Mouse (Mus musculus) midbrain, embryonic 14.5 days (tissue): Measurements from ENCODE around the gene Tmc8. TPM values are rescaled to one million over a fixed set of nuclear protein-coding genes. Genes with fewer than 3 reads are reported as not detected.

Experiments used
- ATAC-seq: fragments of 200-750 bp; cut with Nextera tagmentation; 2 replicates; pipeline ENCODE4 v1.8.0; 2017; ENCODE audit warnings: moderate number of reproducible peaks, moderate library complexity; ENCODE audit not compliant: low FRiP score, low TSS enrichment
- DNase-seq: peaks from one replicate; pipeline ENCODE4 v3.0.0-alpha.2; 2015
- H3K27ac ChIP-seq: fragments of 300-500 bp; sonication (generic); replicated peaks from 2 replicates; pipeline ENCODE4 v1.5.1; 2014; ENCODE audit warnings: mild to moderate bottlenecking, low read depth, low read length, moderate library complexity
- H3K27me3 ChIP-seq: fragments of 300-500 bp; sonication (generic); 2 replicates; pipeline ENCODE4 v1.6.1; 2014; ENCODE audit warnings: low read length, control low read depth, mixed read lengths; ENCODE audit not compliant: control insufficient read depth, insufficient read depth
- H3K36me3 ChIP-seq: fragments of 300-500 bp; sonication (generic); 2 replicates; pipeline ENCODE4 v1.6.1; 2014; ENCODE audit warnings: low read length, control low read depth; ENCODE audit not compliant: control insufficient read depth, insufficient read depth
- H3K4me1 ChIP-seq: fragments of 300-500 bp; sonication (generic); 2 replicates; pipeline ENCODE4 v1.6.1; 2014; ENCODE audit warnings: mild to moderate bottlenecking, antibody characterized with exemption, low read length, control low read depth; ENCODE audit not compliant: control insufficient read depth, insufficient read depth
- H3K4me2 ChIP-seq: fragments of 300-500 bp; sonication (generic); 2 replicates; pipeline ENCODE4 v1.6.1; 2014; ENCODE audit warnings: mild to moderate bottlenecking, low read length, moderate library complexity
- H3K4me3 ChIP-seq: fragments of 300-500 bp; sonication (generic); replicated peaks from 2 replicates; pipeline ENCODE4 v1.5.1; 2014; ENCODE audit warnings: low read depth, low read length
- H3K9ac ChIP-seq: fragments of 300-500 bp; sonication (generic); replicated peaks from 2 replicates; pipeline ENCODE4 v1.6.1; 2014; ENCODE audit warnings: mild to moderate bottlenecking, low read length, moderate library complexity
- H3K9me3 ChIP-seq: fragments of 300-500 bp; sonication (generic); 2 replicates; pipeline ENCODE4 v1.6.1; 2016; ENCODE audit warnings: low read length, control low read depth, mixed read lengths; ENCODE audit not compliant: control insufficient read depth
- WGBS: fragments of 180-500 bp; shearing (Covaris S2); extraction: QIAGEN DNeasy Blood & Tissue Kit; methylation state at CpG from one replicate; pipeline ENCODE4 v1.1.7; 2014; 5-methylcytosine and 5-hydroxymethylcytosine counted together
- polyA plus RNA-seq: library from polyadenylated mRNA; unstranded; fragments of >200 nt; fragmentation: Nextera tagmentation; extraction: Ambion mirVana; gene quantifications from 2 replicates; pipeline ENCODE4 v1.2.1, GENCODE M21; 2014

Gene Tmc8
- polyA plus RNA-seq, 1 experiment from 2014 or later = 0.66 TPM

GRCm38 (mm10) chr11:117766275-117766674, 15.6 kb upstream of the Tmc8 start:
- 87% methylated on average over 3 of the region's 3 CpGs for WGBS
- ATAC-seq (no peak), DNase-seq (no peak)
- no peak overlapping the region for H3K4me3 ChIP-seq
- H3K36me3 ChIP-seq = peaks cover 52% of the 10 kb centered on the region
- H3K9ac ChIP-seq = no peak overlapping the region
- no peaks in the 10 kb centered on the region for H3K9me3 ChIP-seq
- H3K4me2 ChIP-seq = no peak overlapping the region
- H3K27ac ChIP-seq = no peak overlapping the region
- H3K4me1 ChIP-seq = no peaks in the 10 kb centered on the region
- no peaks in the 10 kb centered on the region for H3K27me3 ChIP-seq

DNA sequence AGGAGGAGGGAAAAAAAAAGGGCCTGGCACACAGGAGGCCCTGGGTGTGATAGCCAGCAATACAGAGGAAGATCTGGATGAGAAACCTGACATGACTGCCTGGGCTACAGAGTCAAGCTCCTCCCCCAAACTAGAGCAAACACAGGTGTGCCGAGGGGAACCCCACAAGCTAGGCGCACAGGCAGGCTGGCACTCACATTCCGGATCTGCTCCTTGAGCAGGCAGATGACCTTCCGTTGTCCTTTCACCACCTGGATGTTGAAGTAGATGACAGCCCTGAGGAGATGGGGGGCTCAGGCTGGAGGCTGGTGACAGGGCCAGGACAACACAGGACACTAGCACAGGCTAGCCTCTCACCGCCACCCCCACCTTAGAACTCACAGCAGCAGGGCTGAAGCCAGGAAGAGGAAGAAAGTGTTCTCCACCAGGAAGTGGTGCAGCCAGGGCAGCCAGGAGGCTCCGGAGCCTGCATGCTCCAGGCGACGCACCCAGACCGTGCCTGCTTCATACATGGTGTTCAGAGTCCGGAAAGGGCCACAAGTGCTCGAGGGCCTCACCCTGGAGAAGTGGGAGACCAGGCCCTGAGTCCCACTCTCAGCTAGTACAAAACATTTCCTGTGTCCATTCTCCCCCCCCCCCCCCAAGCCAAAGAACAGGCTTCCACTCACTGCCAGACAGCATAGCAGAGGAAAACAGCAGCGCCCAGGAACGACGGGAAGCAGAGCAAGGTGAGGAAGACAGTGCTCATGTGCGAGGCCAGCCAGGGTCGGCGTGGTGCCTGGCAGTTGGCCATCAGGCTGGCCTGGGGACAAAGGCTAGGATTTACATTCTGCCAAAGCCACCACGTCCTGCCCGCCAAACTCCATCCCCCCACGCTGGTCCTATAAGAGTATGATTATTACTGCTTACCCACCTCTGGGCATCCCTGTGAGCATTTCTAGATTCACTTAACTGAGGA, 12.9 kb upstream of the Tmc8 start:
- DNase-seq (peak; percentile 32), ATAC-seq (no peak)
- Histone ChIP-seq H3K27me3 (no peaks in the 10 kb centered on the region), H3K4me2 (no peak overlapping the region), H3K4me1 (no peaks in the 10 kb centered on the region), H3K36me3 (peaks cover 28% of the 10 kb centered on the region), H3K27ac (0 out of 2 replicates have a peak overlapping the region, but pooled peaks have one; percentile 41), H3K4me3 (no peak overlapping the region), H3K9me3 (no peaks in the 10 kb centered on the region), H3K9ac (no peak overlapping the region)
- 81% methylated on average over 20 of the region's 20 CpGs for WGBS

DNA sequence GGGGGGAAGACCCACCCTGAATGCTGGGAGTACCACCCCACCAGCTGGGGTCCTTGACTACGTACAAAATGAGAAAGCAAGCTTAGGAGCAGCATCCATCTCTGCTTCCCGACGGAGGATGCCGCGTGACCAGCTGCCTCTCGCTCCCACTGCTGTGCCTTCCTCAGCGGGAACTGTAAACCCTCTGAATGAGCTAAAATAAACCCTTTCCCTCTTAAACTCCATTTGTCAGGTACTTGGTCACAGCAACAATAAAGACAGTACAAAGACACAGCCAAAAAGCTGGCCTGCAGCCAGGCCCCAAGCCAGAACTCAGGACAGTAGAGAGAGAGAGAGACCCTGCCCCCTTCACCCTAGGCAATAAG, 12.2 kb upstream of the Tmc8 start:
- Histone ChIP-seq H3K9me3 (no peaks in the 10 kb centered on the region), H3K4me1 (no peaks in the 10 kb centered on the region), H3K4me2 (no peak overlapping the region), H3K4me3 (no peak overlapping the region), H3K36me3 (peaks cover 22% of the 10 kb centered on the region), H3K27ac (0 out of 2 replicates have a peak overlapping the region, but pooled peaks have one; percentile 41), H3K27me3 (no peaks in the 10 kb centered on the region), H3K9ac (no peak overlapping the region)
- ATAC-seq = no peak
- 81% methylated on average over 7 of the region's 7 CpGs for WGBS
- DNase-seq = peak; percentile 33

DNA sequence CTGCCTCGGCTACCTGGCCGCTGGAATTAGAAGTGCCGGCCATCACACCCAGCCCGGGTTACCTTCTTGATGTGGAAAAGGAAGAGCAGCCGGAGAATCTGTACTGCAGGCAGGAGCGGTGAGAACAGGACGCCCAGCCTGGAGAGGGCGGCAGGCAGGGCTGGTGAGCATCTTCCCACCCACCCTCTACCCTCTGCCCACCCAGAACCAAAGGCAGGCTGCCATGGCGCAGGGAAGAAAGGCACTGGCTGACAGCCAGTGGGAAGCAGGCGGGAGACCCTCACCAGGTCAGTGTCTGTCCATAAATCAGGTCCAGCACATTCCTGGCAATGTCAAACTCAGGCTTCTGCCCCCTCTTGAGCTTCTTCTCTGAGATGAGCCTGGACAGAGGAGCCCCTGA, 11.5 kb upstream of the Tmc8 start:
- Histone ChIP-seq H3K9me3 (no peaks in the 10 kb centered on the region), H3K4me3 (no peak overlapping the region), H3K27ac (no peak overlapping the region), H3K4me1 (no peaks in the 10 kb centered on the region), H3K4me2 (no peak overlapping the region), H3K27me3 (no peaks in the 10 kb centered on the region), H3K36me3 (peaks cover 14% of the 10 kb centered on the region), H3K9ac (no peak overlapping the region)
- WGBS = 86% methylated on average over 10 of the region's 10 CpGs
- ATAC-seq (no peak), DNase-seq (no peak)

DNA sequence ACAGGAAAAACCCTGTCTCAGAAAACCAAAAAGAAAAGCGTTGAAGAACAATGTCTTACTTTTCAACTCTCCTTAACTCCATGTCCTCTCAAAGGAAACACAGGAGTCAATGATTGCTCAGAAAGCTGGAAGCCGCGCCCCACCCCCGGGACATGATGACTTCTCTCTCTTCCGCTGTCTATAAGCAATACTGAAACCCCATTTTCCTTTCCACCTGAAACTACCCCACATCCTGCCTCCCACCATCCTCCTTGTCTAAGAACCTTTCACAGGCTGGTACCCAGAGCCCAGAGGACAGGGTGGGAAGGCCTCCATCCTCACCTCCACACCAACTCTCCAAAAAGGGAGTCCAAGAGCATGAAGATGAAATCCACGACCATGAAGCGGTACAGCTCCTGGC, 9.5 kb upstream of the Tmc8 start:
- Histone ChIP-seq H3K4me2 (no peak overlapping the region), H3K9ac (no peak overlapping the region), H3K36me3 (no peaks in the 10 kb centered on the region), H3K4me3 (no peak overlapping the region), H3K27me3 (no peaks in the 10 kb centered on the region), H3K9me3 (no peaks in the 10 kb centered on the region), H3K27ac (no peak overlapping the region), H3K4me1 (no peaks in the 10 kb centered on the region)
- ATAC-seq (no peak), DNase-seq (no peak)
- 95% methylated on average over 7 of the region's 7 CpGs for WGBS

DNA sequence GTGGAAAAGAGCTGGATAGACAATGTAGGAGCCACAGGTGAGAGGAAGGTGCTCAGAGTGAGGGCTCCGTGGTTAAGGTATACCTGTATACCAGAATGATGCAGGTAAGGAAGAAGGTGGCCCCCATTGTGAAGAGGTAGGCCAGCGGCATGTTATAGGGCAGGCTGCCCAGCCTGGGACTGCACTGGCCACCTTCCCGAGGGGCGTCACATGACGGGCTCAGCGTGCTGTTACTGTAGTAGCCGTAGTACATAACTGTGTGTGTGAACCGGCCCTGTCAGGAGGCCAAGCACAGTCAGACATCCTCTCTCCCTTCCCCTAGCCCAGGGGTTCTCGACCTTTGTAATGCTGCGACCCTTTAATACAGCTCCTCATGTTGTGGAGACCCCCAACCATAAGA, 7.0 kb upstream of the Tmc8 start:
- 98% methylated on average over 10 of the region's 10 CpGs for WGBS
- Histone ChIP-seq H3K4me2 (no peak overlapping the region), H3K9ac (no peak overlapping the region), H3K27ac (no peak overlapping the region), H3K36me3 (no peaks in the 10 kb centered on the region), H3K4me3 (no peak overlapping the region), H3K9me3 (no peaks in the 10 kb centered on the region), H3K27me3 (peaks cover under 1% of the 10 kb centered on the region; the same call in 1 of the 2 replicates), H3K4me1 (peaks cover 5% of the 10 kb centered on the region)
- DNase-seq (no peak), ATAC-seq (no peak)

DNA sequence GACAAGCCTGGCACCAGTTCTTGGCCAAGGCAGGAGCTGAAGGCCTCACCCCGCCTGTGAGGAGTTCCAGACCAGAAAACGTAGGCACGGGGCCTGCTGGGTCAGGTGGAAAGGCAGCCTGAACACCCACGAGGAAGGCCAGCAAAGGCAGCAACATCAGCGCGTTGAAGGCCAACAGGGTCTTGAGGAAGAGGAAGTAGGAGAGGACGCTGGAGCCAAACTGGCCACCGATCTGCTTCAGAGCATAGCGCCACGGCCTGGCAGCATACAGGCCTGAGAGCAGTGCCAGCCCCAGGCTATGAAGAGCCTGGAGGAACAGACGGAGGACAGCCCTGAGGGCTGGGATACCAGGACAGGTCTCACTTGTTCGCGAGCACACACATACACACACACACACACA, 6.3 kb upstream of the Tmc8 start:
- H3K27ac ChIP-seq = no peak overlapping the region
- H3K9ac ChIP-seq = no peak overlapping the region
- H3K4me3 ChIP-seq = no peak overlapping the region
- DNase-seq (no peak), ATAC-seq (no peak)
- no peaks in the 10 kb centered on the region for H3K9me3 ChIP-seq
- no peaks in the 10 kb centered on the region for H3K36me3 ChIP-seq
- H3K27me3 ChIP-seq = peaks cover 7% of the 10 kb centered on the region
- H3K4me1 ChIP-seq = peaks cover 11% of the 10 kb centered on the region
- 92% methylated on average over 13 of the region's 13 CpGs for WGBS
- H3K4me2 ChIP-seq = no peak overlapping the region

DNA sequence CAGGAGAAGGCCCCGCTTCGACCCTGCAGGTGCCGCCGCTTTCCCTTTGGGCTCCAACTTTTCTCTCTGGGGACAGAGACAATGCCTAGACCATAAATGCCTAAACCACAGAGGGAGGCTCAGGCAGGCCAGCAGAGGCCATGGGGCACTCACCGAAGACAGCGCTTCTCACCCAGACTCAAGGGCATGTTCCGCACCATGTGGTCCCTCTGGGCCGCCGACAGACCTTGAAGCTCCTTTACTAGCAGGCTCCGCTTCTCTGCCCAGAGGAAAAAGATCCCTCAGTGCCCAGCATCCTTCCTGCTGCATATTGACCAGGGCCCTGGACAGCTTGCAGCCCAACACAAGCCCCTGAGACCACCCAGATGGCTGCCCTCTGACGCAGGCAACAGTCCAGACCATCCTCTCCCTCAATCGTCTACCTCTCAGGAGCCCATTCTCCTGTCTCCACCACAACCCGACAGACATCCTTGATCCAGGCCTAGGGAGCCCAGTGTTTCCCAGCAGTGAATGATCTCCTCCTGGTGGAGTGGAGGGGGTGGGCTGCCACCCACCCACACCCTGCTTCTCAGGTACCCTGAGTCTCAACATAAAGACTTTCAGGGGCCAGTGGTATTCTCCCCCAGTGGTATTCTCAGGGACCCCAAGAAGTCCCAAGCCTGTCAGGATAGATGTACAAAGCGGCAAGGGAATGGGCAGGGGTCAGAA, 5.6 kb upstream of the Tmc8 start:
- Histone ChIP-seq H3K27ac (no peak overlapping the region), H3K9ac (no peak overlapping the region), H3K4me3 (no peak overlapping the region), H3K9me3 (no peaks in the 10 kb centered on the region), H3K36me3 (no peaks in the 10 kb centered on the region), H3K27me3 (peaks cover 12% of the 10 kb centered on the region), H3K4me1 (peaks cover 16% of the 10 kb centered on the region), H3K4me2 (no peak overlapping the region)
- WGBS = 91% methylated on average over 14 of the region's 14 CpGs
- ATAC-seq (no peak), DNase-seq (no peak)
